Mouse (Mus musculus) CH12.LX (cell line): ENCODE data around the gene Ints7. TPM values are rescaled to one million over a fixed set of nuclear protein-coding genes. Genes with fewer than 3 reads are reported as not detected.

Source experiments
- DNase-seq: peaks from one replicate; pipeline ENCODE4 v3.0.0-alpha.2; 2013; ENCODE audit errors: extremely low read depth
- H3K27ac ChIP-seq: 2 replicates; pipeline ENCODE4 v1.5.1; 2012; ENCODE audit warnings: low read depth, mild to moderate bottlenecking, control low read depth, moderate library complexity; ENCODE audit not compliant: insufficient read depth
- H3K27me3 ChIP-seq: replicated peaks from 2 replicates; pipeline ENCODE3; 2012; ENCODE audit warnings: inconsistent platforms
- H3K36me3 ChIP-seq, 2 experiments: replicated peaks in 1 of 2; 2 replicates each; pipeline versions ENCODE3 to v1.6.1; 2012; ENCODE audit warnings: inconsistent platforms in 1 of 2, low read length in 1 of 2, mild to moderate bottlenecking in 1 of 2, mixed read lengths in 1 of 2, moderate library complexity in 1 of 2; ENCODE audit not compliant: control insufficient read depth in 1 of 2, insufficient read depth in 1 of 2
- H3K4me1 ChIP-seq, 2 experiments: 2 replicates each; pipeline ENCODE4 v1.6.1; 2012; ENCODE audit warnings: inconsistent platforms in 1 of 2, moderate library complexity in 1 of 2; ENCODE audit not compliant: insufficient read depth in 2 of 2, control insufficient read depth in 1 of 2
- H3K4me2 ChIP-seq: 2 replicates; pipeline ENCODE4 v1.6.1; 2012; ENCODE audit warnings: low read depth, mild to moderate bottlenecking, control low read depth; ENCODE audit not compliant: poor library complexity, insufficient read depth, severe bottlenecking
- H3K4me3 ChIP-seq, 3 experiments: fragments of 150-350 bp in 1 of 3; sonication (generic) in 1 of 3; replicated peaks in 1 of 3; 2 replicates each; pipeline versions ENCODE3 to v1.5.1; 2011 to 2012; ENCODE audit warnings: low read depth in 2 of 3, low read length in 2 of 3, mild to moderate bottlenecking in 2 of 3, moderate library complexity in 2 of 3, control low read depth in 1 of 3, improper control_type of control experiment in 1 of 3, inconsistent platforms in 1 of 3, mixed read lengths in 1 of 3; ENCODE audit not compliant: poor library complexity in 1 of 3
- H3K79me2 ChIP-seq: replicated peaks from 2 replicates; pipeline ENCODE4 v1.6.1; 2012; ENCODE audit warnings: mild to moderate bottlenecking, moderate library complexity; ENCODE audit not compliant: control insufficient read depth, poor library complexity, insufficient read depth, severe bottlenecking; ENCODE audit errors: extremely low read depth
- H3K9ac ChIP-seq: 2 replicates; pipeline ENCODE4 v1.6.1; 2012; ENCODE audit warnings: low read depth, mild to moderate bottlenecking, control low read depth, moderate library complexity; ENCODE audit not compliant: insufficient read depth
- H3K9me3 ChIP-seq: replicated peaks from 2 replicates; pipeline ENCODE3; 2012; ENCODE audit warnings: low read length, inconsistent platforms, mixed read lengths
- CTCF ChIP-seq, 2 experiments: IDR thresholded peaks in 1 of 2; conservative IDR thresholded peaks in 1 of 2; 2 replicates each; pipeline ENCODE4 v1.5.1; 2011 to 2012; ENCODE audit warnings: low read depth in 2 of 2, low read length in 2 of 2, improper control_type of control experiment in 1 of 2, inconsistent platforms in 1 of 2, mild to moderate bottlenecking in 1 of 2, moderate library complexity in 1 of 2
- ELF1 ChIP-seq: IDR thresholded peaks from 2 replicates; pipeline ENCODE4 v1.6.1; 2014; ENCODE audit warnings: low read depth, mild to moderate bottlenecking, inconsistent platforms, low read length, improper control_type of control experiment
- EP300 ChIP-seq: IDR thresholded peaks from 2 replicates; pipeline ENCODE4 v1.6.1; 2011; ENCODE audit warnings: low read length, improper control_type of control experiment
- GABPA ChIP-seq: IDR thresholded peaks from 2 replicates; pipeline ENCODE4 v1.6.1; 2012; ENCODE audit warnings: low read depth, low read length, improper control_type of control experiment, inconsistent platforms; ENCODE audit not compliant: insufficient replicate concordance
- HCFC1 ChIP-seq: IDR thresholded peaks from 2 replicates; pipeline ENCODE4 v1.6.1; 2012; ENCODE audit warnings: low read depth, mild to moderate bottlenecking, inconsistent platforms, low read length, improper control_type of control experiment
- JUN ChIP-seq: IDR thresholded peaks from 2 replicates; pipeline ENCODE4 v1.6.1; 2011; ENCODE audit warnings: low read depth, mild to moderate bottlenecking, low read length, improper control_type of control experiment, moderate library complexity; ENCODE audit not compliant: insufficient read depth
- KAT2A ChIP-seq: IDR thresholded peaks from 2 replicates; pipeline ENCODE4 v1.6.1; 2012; ENCODE audit warnings: low read length, improper control_type of control experiment, inconsistent platforms; ENCODE audit not compliant: insufficient replicate concordance
- MAFK ChIP-seq: IDR thresholded peaks from 2 replicates; pipeline ENCODE4 v1.6.1; 2011; ENCODE audit warnings: low read length, improper control_type of control experiment; ENCODE audit not compliant: insufficient replicate concordance
- MXI1 ChIP-seq: IDR thresholded peaks from 2 replicates; pipeline ENCODE4 v1.6.1; 2011; ENCODE audit warnings: mild to moderate bottlenecking, low read depth, low read length, improper control_type of control experiment
- MYC ChIP-seq: IDR thresholded peaks from 2 replicates; pipeline ENCODE4 v1.6.1; 2011; ENCODE audit warnings: low read depth, mild to moderate bottlenecking, improper control_type of control experiment, low read length
- NELFE ChIP-seq: IDR thresholded peaks from 2 replicates; pipeline ENCODE4 v1.6.1; 2011; ENCODE audit warnings: low read depth, low read length, improper control_type of control experiment
- SIN3A ChIP-seq: IDR thresholded peaks from 2 replicates; pipeline ENCODE4 v1.6.1; 2012; ENCODE audit warnings: low read length, improper control_type of control experiment, inconsistent platforms
- TBP ChIP-seq: conservative IDR thresholded peaks from 2 replicates; pipeline ENCODE4 v1.6.1; 2011; ENCODE audit warnings: low read depth, low read length, improper control_type of control experiment
- UBTF ChIP-seq: IDR thresholded peaks from 2 replicates; pipeline ENCODE4 v1.6.1; 2012; ENCODE audit warnings: low read depth, mild to moderate bottlenecking, inconsistent platforms, low read length, improper control_type of control experiment, moderate library complexity
- USF1 ChIP-seq: IDR thresholded peaks from 2 replicates; pipeline ENCODE4 v1.6.1; 2014; ENCODE audit warnings: low read depth, mild to moderate bottlenecking, inconsistent platforms, low read length, improper control_type of control experiment
- USF2 ChIP-seq: conservative IDR thresholded peaks from 2 replicates; pipeline ENCODE4 v1.6.1; 2011; ENCODE audit warnings: low read depth, low read length, improper control_type of control experiment
- ZNF384 ChIP-seq: IDR thresholded peaks from 2 replicates; pipeline ENCODE4 v1.6.1; 2012; ENCODE audit warnings: low read depth, low read length, improper control_type of control experiment, inconsistent platforms
- dilution Hi-C: fragments of 300-500 bp; cut with MboI; formaldehyde crosslinking; loops from 2 replicates; pipeline ENCODE4 v1.14.3; 2020; ENCODE audit warnings: low sequenced_read_pairs; ENCODE audit not compliant: extremely low pct_unique_long_range_greater_than_20kb, extremely low pct_ligation_motif_present
- in situ Hi-C: fragments of 300-500 bp; cut with MboI; formaldehyde crosslinking; loops from 3 replicates; pipeline ENCODE4 v1.14.3; 2019; ENCODE audit warnings: low sequenced_read_pairs, low pct_ligation_motif_present, low pct_unique_long_range_greater_than_20kb, mixed read lengths
- polyA plus RNA-seq: library from polyadenylated mRNA; unstranded; fragments of >175 nt; gene quantifications from 2 replicates; pipeline ENCODE4 v1.2.1, GENCODE M21; 2012; ENCODE audit warnings: low read depth; ENCODE audit not compliant: insufficient read length
- total RNA-seq, 2 experiments: library from RNA; depleted of rRNA; stranded (reverse); fragments of 300-350 nt in 1 of 2; fragments of >200 nt in 1 of 2; gene quantifications; 2 replicates each; pipeline ENCODE4 v1.2.3; 2012 to 2014

Gene Ints7
- total and polyA plus RNA-seq, 3 experiments, result 30.4 to 58.8 (median 50.5) TPM

DNA sequence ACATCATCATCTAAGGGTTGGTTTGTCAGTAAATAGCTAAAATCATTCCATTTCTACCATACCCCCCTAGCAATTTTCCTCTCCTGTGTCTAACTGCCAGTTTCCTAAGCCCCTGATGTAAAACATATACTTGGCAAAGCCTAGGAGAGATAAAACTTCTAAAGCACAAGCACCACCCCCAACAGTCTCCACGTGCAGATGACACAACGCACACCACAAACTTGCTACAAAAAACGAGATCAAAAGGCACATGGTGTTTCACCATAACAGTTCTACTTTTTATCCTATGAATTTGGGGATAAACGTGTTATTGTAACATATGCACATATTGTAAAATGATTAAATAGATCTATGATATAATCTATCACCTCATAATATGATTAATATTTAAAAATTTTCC, 33.8 kb upstream of the Ints7 start:
- DNase-seq, result no peak
- H3K9ac ChIP-seq, result no peak overlapping the region
- H3K4me1 ChIP-seq, result peaks cover 2 to 15% of the 10 kb centered on the region in 2 experiments; a peak in 3 of 4 replicates
- TF ChIP-seq EP300 (no peak), KAT2A (no peak), MXI1 (no peak), HCFC1 (no peak), MAFK (no peak), USF1 (no peak), GABPA (no peak), USF2 (no peak), CTCF (conservative IDR thresholded peaks at IDR 0.05 in 1 of 2, IDR thresholded peaks at IDR 0.05 in 1 of 2; ENCODE audit: low read depth in 2 of 2, low read length in 2 of 2) (no peak), ELF1 (no peak)
- no peaks in the 10 kb centered on the region for H3K9me3 ChIP-seq
- no peak overlapping the region for H3K27ac ChIP-seq
- H3K79me2 ChIP-seq, result peaks cover 11% of the 10 kb centered on the region; the same call in 1 of the 2 replicates
- dilution Hi-C loops, result no loop called here
- no peak overlapping the region for H3K4me2 ChIP-seq
- in situ Hi-C loops, result loop anchor here (10.0 kb wide), 1 partner anchor 147 kb away; no protein-coding TSS in a partner anchor
- no peaks in the 10 kb centered on the region for H3K27me3 ChIP-seq
- no peak overlapping the region for H3K4me3 ChIP-seq
- H3K36me3 ChIP-seq, result peaks cover 55 to 91% of the 10 kb centered on the region in 2 experiments

DNA sequence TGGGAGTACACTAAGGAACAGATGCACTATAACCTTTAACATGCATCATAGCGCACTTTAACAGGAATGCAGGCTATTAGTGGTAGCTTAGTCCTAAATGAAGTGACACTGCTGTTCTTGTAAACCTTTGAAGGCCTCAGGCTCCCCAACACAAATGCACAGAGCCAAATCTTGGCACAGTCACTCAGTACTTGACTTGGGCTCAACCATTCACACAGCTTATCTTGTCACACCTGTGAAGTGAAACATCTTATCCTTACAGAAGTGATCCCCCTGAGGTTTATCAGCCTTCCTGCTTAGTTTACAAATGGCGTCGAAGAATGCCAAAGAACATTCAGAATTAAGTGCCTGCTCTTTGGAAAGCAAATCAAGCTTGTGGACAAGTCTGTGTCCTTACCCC, 31.7 kb upstream of the Ints7 start:
- no peak for TF ChIP-seq ELF1
- no peak for TF ChIP-seq ZNF384
- no peak for TF ChIP-seq NELFE
- TF ChIP-seq JUN, result no peak
- no peak for TF ChIP-seq UBTF
- TF ChIP-seq USF1, result no peak
- TF ChIP-seq MYC, result no peak
- no peak for TF ChIP-seq MAFK
- TF ChIP-seq SIN3A, result no peak
- TF ChIP-seq TBP, result no peak
- TF ChIP-seq, all 38 proteins: peak for 0
- Histone ChIP-seq H3K36me3 (peaks cover 61 to 93% of the 10 kb centered on the region in 2 experiments), H3K27ac (no peak overlapping the region), H3K4me3 (no peak overlapping the region), H3K9me3 (no peaks in the 10 kb centered on the region), H3K4me2 (no peak overlapping the region), H3K9ac (no peak overlapping the region), H3K79me2 (0 out of 2 replicates have a peak, but pooled peaks cover 7% of the 10 kb centered on the region), H3K4me1 (peaks cover 0 to 2% of the 10 kb centered on the region in 2 experiments; a peak in 1 of 4 replicates), H3K27me3 (no peaks in the 10 kb centered on the region)
- in situ Hi-C loops, result loop anchor here (10.0 kb wide), 1 partner anchor 149 kb away; no protein-coding TSS in a partner anchor
- DNase-seq, result no peak
- dilution Hi-C loops, result no loop called here
